Mouse (Mus musculus) MEL (cell line): ENCODE results near the gene Gphb5.

ENCODE experiments used
- CTCF ChIP-seq, 3 experiments: IDR thresholded peaks in 2 of 3; conservative IDR thresholded peaks in 1 of 3; 2 replicates each; pipeline ENCODE4 v1.5.1; 2011 to 2012; ENCODE audit warnings: low read length in 3 of 3, low read depth in 2 of 3, mild to moderate bottlenecking in 2 of 3, improper control_type of control experiment in 1 of 3, inconsistent platforms in 1 of 3, mixed read lengths in 1 of 3, moderate library complexity in 1 of 3; ENCODE audit not compliant: control insufficient read depth in 1 of 3, insufficient read depth in 1 of 3, poor library complexity in 1 of 3, severe bottlenecking in 1 of 3
- EP300 ChIP-seq, 2 experiments: IDR thresholded peaks; 2 replicates each; pipeline ENCODE4 v1.6.1; 2011; ENCODE audit warnings: improper control_type of control experiment in 2 of 2, low read length in 2 of 2, low read depth in 1 of 2, mild to moderate bottlenecking in 1 of 2
- KAT2A ChIP-seq: conservative IDR thresholded peaks from 2 replicates; pipeline ENCODE4 v1.6.1; 2012; ENCODE audit warnings: low read depth, low read length, improper control_type of control experiment, inconsistent platforms
- MAFK ChIP-seq: IDR thresholded peaks from 2 replicates; pipeline ENCODE4 v1.6.1; 2011; ENCODE audit warnings: low read depth, mild to moderate bottlenecking, low read length, improper control_type of control experiment, borderline replicate concordance
- NELFE ChIP-seq: IDR thresholded peaks from 2 replicates; pipeline ENCODE4 v1.6.1; 2011; ENCODE audit warnings: low read depth, low read length, improper control_type of control experiment
- POLR2A ChIP-seq, 2 experiments: IDR thresholded peaks; 2 replicates each; pipeline ENCODE4 v1.6.1; 2011 to 2012; ENCODE audit warnings: low read length in 2 of 2, mild to moderate bottlenecking in 2 of 2, control low read depth in 1 of 2, improper control_type of control experiment in 1 of 2, low read depth in 1 of 2, moderate library complexity in 1 of 2; ENCODE audit not compliant: control insufficient read depth in 1 of 2, insufficient read depth in 1 of 2, poor library complexity in 1 of 2
- POLR2AphosphoS2 ChIP-seq: IDR thresholded peaks from 2 replicates; pipeline ENCODE4 v1.6.1; 2011; ENCODE audit warnings: low read length, improper control_type of control experiment
- POLR2AphosphoS5 ChIP-seq: IDR thresholded peaks from 2 replicates; pipeline ENCODE4 v1.6.1; 2012; ENCODE audit warnings: low read depth, borderline replicate concordance, mild to moderate bottlenecking, inconsistent platforms, low read length, moderate library complexity, mixed read lengths
- RCOR1 ChIP-seq: IDR thresholded peaks from 2 replicates; pipeline ENCODE4 v1.6.1; 2012; ENCODE audit warnings: low read depth, mild to moderate bottlenecking, inconsistent platforms, low read length, improper control_type of control experiment
- SIN3A ChIP-seq: IDR thresholded peaks from 2 replicates; pipeline ENCODE4 v1.6.1; 2012; ENCODE audit warnings: low read length, improper control_type of control experiment, inconsistent platforms
- TCF12 ChIP-seq: IDR thresholded peaks from 2 replicates; pipeline ENCODE4 v1.6.1; 2014; ENCODE audit warnings: low read depth, mild to moderate bottlenecking, inconsistent platforms, low read length, improper control_type of control experiment, moderate library complexity
- USF2 ChIP-seq, 2 experiments: IDR thresholded peaks; 2 replicates each; pipeline ENCODE4 v1.6.1; 2011 to 2012; ENCODE audit warnings: improper control_type of control experiment in 2 of 2, low read length in 2 of 2, borderline replicate concordance in 1 of 2, inconsistent platforms in 1 of 2, low read depth in 1 of 2, mild to moderate bottlenecking in 1 of 2; ENCODE audit not compliant: insufficient read depth in 1 of 2
- ZC3H11A ChIP-seq: IDR thresholded peaks from 2 replicates; pipeline ENCODE4 v1.6.1; 2012; ENCODE audit warnings: low read depth, mild to moderate bottlenecking, inconsistent platforms, low read length, improper control_type of control experiment

DNA sequence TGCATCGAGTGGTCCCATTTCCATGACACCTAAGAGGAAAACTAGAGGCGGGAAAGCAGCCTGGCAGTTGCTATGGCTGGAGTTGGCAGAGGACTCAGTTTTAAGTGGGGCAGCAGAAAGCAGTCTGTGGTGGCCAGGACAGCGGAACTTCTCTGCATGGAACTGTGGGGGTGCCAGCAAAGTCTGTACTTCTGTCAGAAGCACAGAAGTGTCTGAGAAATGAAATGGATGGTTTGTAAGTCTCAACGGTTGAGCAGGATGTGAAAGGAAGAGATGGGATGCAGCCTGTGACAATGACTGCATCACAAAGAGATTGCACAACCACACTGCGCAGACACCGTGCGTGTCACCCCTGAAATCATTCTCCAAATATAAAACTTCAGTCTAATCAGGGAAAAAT lies 29.7 kb upstream of the Gphb5 start:
- TF ChIP-seq NELFE (no peak), ZC3H11A (no peak), MAFK (no peak), SIN3A (no peak), KAT2A (no peak), TCF12 (no peak), CTCF (IDR thresholded peaks at IDR 0.05 in 2 of 3, conservative IDR thresholded peaks at IDR 0.05 in 1 of 3; ENCODE audit: control insufficient read depth in 1 of 3, insufficient read depth in 1 of 3, low read depth in 2 of 3, low read length in 3 of 3, poor library complexity in 1 of 3, severe bottlenecking in 1 of 3) (no peak), EP300 (IDR thresholded peaks at IDR 0.05; ENCODE audit: low read depth in 1 of 2, low read length in 2 of 2) (no peak), RCOR1 (no peak), POLR2A (IDR thresholded peaks at IDR 0.05; ENCODE audit: control insufficient read depth in 1 of 2, insufficient read depth in 1 of 2, low read depth in 1 of 2, low read length in 2 of 2, poor library complexity in 1 of 2) (no peak), USF2 (IDR thresholded peaks at IDR 0.05; ENCODE audit: borderline replicate concordance in 1 of 2, insufficient read depth in 1 of 2, low read depth in 1 of 2, low read length in 2 of 2) (no peak), POLR2AphosphoS5 (no peak), POLR2AphosphoS2 (no peak)
